Mouse (Mus musculus): ENCODE results near the gene Cdc6. TPM values are rescaled to one million over a fixed set of nuclear protein-coding genes. Genes with fewer than 3 reads are reported as not detected.
A peak's percentile ranks its signal among the peaks of the same experiment; 100 is the strongest.

The Cdc6 gene
- polyA plus RNA-seq, 2 experiments, result 15.6 to 25.8 TPM

GRCm38 (mm10) chr11:98950484-98950883 lies 42.9 kb downstream of the Cdc6 start:
- no peak for ATAC-seq (ENCODE audit: low FRiP score, low read depth)
- no peak for DNase-seq (ENCODE audit: low spot score)
- Histone ChIP-seq H3K27ac (replicated peaks; ENCODE audit: low read depth, low read length) (no peak overlapping the region), H3K9ac (ENCODE audit: low read depth, low read length, severe bottlenecking) (no peak overlapping the region), H3K9me3 (ENCODE audit: control insufficient read depth, low read length) (no peaks in the 10 kb centered on the region), H3K4me2 (replicated peaks; ENCODE audit: low read depth, low read length, severe bottlenecking) (no peak overlapping the region), H3K36me3 (ENCODE audit: control insufficient read depth, insufficient read depth, low read length) (peaks cover 55% of the 10 kb centered on the region), H3K4me1 (ENCODE audit: control insufficient read depth, insufficient read depth, low read length) (peaks cover 61% of the 10 kb centered on the region), H3K4me3 (replicated peaks; ENCODE audit: low read length) (no peak overlapping the region), H3K27me3 (ENCODE audit: control insufficient read depth, insufficient read depth, low read length) (no peaks in the 10 kb centered on the region)
- no peak for TF ChIP-seq POLR2A (IDR thresholded peaks at IDR 0.05; ENCODE audit: borderline replicate concordance, extremely low read depth, insufficient read depth, insufficient read length)
- 89% methylated on average over 8 of the region's 9 CpGs for WGBS

- no peaks in the 10 kb centered on the region for H3K9me3 ChIP-seq (ENCODE audit: control insufficient read depth, low read length)
- H3K27ac ChIP-seq (replicated peaks; ENCODE audit: low read depth, low read length), result peak overlapping the region; percentile 43; the same call in 1 of the 2 replicates
- DNase-seq (ENCODE audit: low spot score), result no peak
- no peaks in the 10 kb centered on the region for H3K27me3 ChIP-seq (ENCODE audit: control insufficient read depth, insufficient read depth, low read length)
- WGBS, result 58% methylated on average over 12 of the region's 16 CpGs
- H3K9ac ChIP-seq (ENCODE audit: low read depth, low read length, severe bottlenecking), result 0 out of 2 replicates have a peak overlapping the region, but pooled peaks have one; percentile 25
- 0 out of 2 replicates have a peak overlapping the region, but pooled peaks have one; percentile 13 for H3K4me2 ChIP-seq (replicated peaks; ENCODE audit: low read depth, low read length, severe bottlenecking)
- peaks cover 53% of the 10 kb centered on the region for H3K36me3 ChIP-seq (ENCODE audit: control insufficient read depth, insufficient read depth, low read length)
- peaks cover 58% of the 10 kb centered on the region for H3K4me1 ChIP-seq (ENCODE audit: control insufficient read depth, insufficient read depth, low read length)
- no peak overlapping the region for H3K4me3 ChIP-seq (replicated peaks; ENCODE audit: low read length)
- no peak for TF ChIP-seq POLR2A (IDR thresholded peaks at IDR 0.05; ENCODE audit: borderline replicate concordance, extremely low read depth, insufficient read depth, insufficient read length)
- ATAC-seq (ENCODE audit: low FRiP score, low read depth), result no peak
Observed at GRCm38 (mm10) chr11:98951026-98951906, 43.7 kb downstream of the Cdc6 start.

- Histone ChIP-seq H3K27ac (replicated peaks; ENCODE audit: low read depth, low read length) (no peak overlapping the region), H3K9me3 (ENCODE audit: control insufficient read depth, low read length) (no peaks in the 10 kb centered on the region), H3K36me3 (ENCODE audit: control insufficient read depth, insufficient read depth, low read length) (peaks cover 58% of the 10 kb centered on the region), H3K4me1 (ENCODE audit: control insufficient read depth, insufficient read depth, low read length) (peaks cover 58% of the 10 kb centered on the region), H3K4me3 (replicated peaks; ENCODE audit: low read length) (no peak overlapping the region), H3K27me3 (ENCODE audit: control insufficient read depth, insufficient read depth, low read length) (no peaks in the 10 kb centered on the region), H3K4me2 (replicated peaks; ENCODE audit: low read depth, low read length, severe bottlenecking) (no peak overlapping the region), H3K9ac (ENCODE audit: low read depth, low read length, severe bottlenecking) (no peak overlapping the region)
- TF ChIP-seq POLR2A (IDR thresholded peaks at IDR 0.05; ENCODE audit: borderline replicate concordance, extremely low read depth, insufficient read depth, insufficient read length), result no peak
- ATAC-seq (ENCODE audit: low FRiP score, low read depth) (no peak), DNase-seq (ENCODE audit: low spot score) (no peak)
- WGBS, result 64% methylated on average over 1 of the region's 1 CpGs
Observed at GRCm38 (mm10) chr11:98952111-98952510, 44.5 kb downstream of the Cdc6 start.

- Histone ChIP-seq H3K9ac (ENCODE audit: low read depth, low read length, severe bottlenecking) (no peak overlapping the region), H3K4me1 (ENCODE audit: control insufficient read depth, insufficient read depth, low read length) (peaks cover 51% of the 10 kb centered on the region), H3K4me2 (replicated peaks; ENCODE audit: low read depth, low read length, severe bottlenecking) (no peak overlapping the region), H3K4me3 (replicated peaks; ENCODE audit: low read length) (no peak overlapping the region), H3K27ac (replicated peaks; ENCODE audit: low read depth, low read length) (no peak overlapping the region), H3K27me3 (ENCODE audit: control insufficient read depth, insufficient read depth, low read length) (no peaks in the 10 kb centered on the region), H3K9me3 (ENCODE audit: control insufficient read depth, low read length) (no peaks in the 10 kb centered on the region), H3K36me3 (ENCODE audit: control insufficient read depth, insufficient read depth, low read length) (peaks cover 58% of the 10 kb centered on the region)
- no peak for TF ChIP-seq POLR2A (IDR thresholded peaks at IDR 0.05; ENCODE audit: borderline replicate concordance, extremely low read depth, insufficient read depth, insufficient read length)
- ATAC-seq (ENCODE audit: low FRiP score, low read depth), result no peak
- DNase-seq (ENCODE audit: low spot score), result no peak
- 62% methylated on average over 2 of the region's 2 CpGs for WGBS
Observed at GRCm38 (mm10) chr11:98952736-98953135, 45.1 kb downstream of the Cdc6 start.

- ATAC-seq (ENCODE audit: low FRiP score, low read depth), result no peak
- 34% methylated on average over 2 of the region's 2 CpGs for WGBS
- Histone ChIP-seq H3K36me3 (ENCODE audit: control insufficient read depth, insufficient read depth, low read length) (peaks cover 55% of the 10 kb centered on the region), H3K9ac (ENCODE audit: low read depth, low read length, severe bottlenecking) (no peak overlapping the region), H3K27me3 (ENCODE audit: control insufficient read depth, insufficient read depth, low read length) (no peaks in the 10 kb centered on the region), H3K4me2 (replicated peaks; ENCODE audit: low read depth, low read length, severe bottlenecking) (no peak overlapping the region), H3K9me3 (ENCODE audit: control insufficient read depth, low read length) (no peaks in the 10 kb centered on the region), H3K4me1 (ENCODE audit: control insufficient read depth, insufficient read depth, low read length) (peaks cover 47% of the 10 kb centered on the region), H3K27ac (replicated peaks; ENCODE audit: low read depth, low read length) (no peak overlapping the region), H3K4me3 (replicated peaks; ENCODE audit: low read length) (no peak overlapping the region)
- no peak for TF ChIP-seq POLR2A (IDR thresholded peaks at IDR 0.05; ENCODE audit: borderline replicate concordance, extremely low read depth, insufficient read depth, insufficient read length)
- no peak for DNase-seq (ENCODE audit: low spot score)
Observed at GRCm38 (mm10) chr11:98953361-98953760, 45.8 kb downstream of the Cdc6 start.
